Mouse (Mus musculus): ENCODE data around the gene Mrps35. TPM values are rescaled to one million over a fixed set of nuclear protein-coding genes. Genes with fewer than 3 reads are reported as not detected.

Gene Mrps35
- polyA plus RNA-seq, 1 experiment, result 9.4 TPM

- DNase-seq, result no peak
- WGBS, result 66% methylated on average over 5 of the region's 5 CpGs
- Histone ChIP-seq H3K4me3 (ENCODE audit: control insufficient read depth, insufficient read depth, low read length) (no peak overlapping the region), H3K4me1 (replicated peaks; ENCODE audit: control insufficient read depth, insufficient read depth, low read length) (peaks cover 6% of the 10 kb centered on the region), H3K27me3 (ENCODE audit: control insufficient read depth, insufficient read depth, low read length) (no peaks in the 10 kb centered on the region), H3K27ac (ENCODE audit: control insufficient read depth, insufficient read depth, low read length) (no peak overlapping the region), H3K36me3 (ENCODE audit: control insufficient read depth, insufficient read depth, low read length) (no peaks in the 10 kb centered on the region)
- no peak for TF ChIP-seq POLR2A (IDR thresholded peaks at IDR 0.05; ENCODE audit: control insufficient read depth, extremely low read depth, insufficient read depth, low read length, poor library complexity)
- TF ChIP-seq CTCF (IDR thresholded peaks at IDR 0.05; ENCODE audit: borderline replicate concordance, control insufficient read depth, extremely low read depth, insufficient read depth, low read length, poor library complexity), result no peak
Measured at GRCm38 (mm10) chr6:147075808-147076387, 33.3 kb downstream of the Mrps35 start.

GRCm38 (mm10) chr6:147076878-147077277 lies 34.3 kb downstream of the Mrps35 start:
- Histone ChIP-seq H3K27me3 (ENCODE audit: control insufficient read depth, insufficient read depth, low read length) (no peaks in the 10 kb centered on the region), H3K36me3 (ENCODE audit: control insufficient read depth, insufficient read depth, low read length) (no peaks in the 10 kb centered on the region), H3K4me1 (replicated peaks; ENCODE audit: control insufficient read depth, insufficient read depth, low read length) (peaks cover 6% of the 10 kb centered on the region), H3K27ac (ENCODE audit: control insufficient read depth, insufficient read depth, low read length) (no peak overlapping the region), H3K4me3 (ENCODE audit: control insufficient read depth, insufficient read depth, low read length) (no peak overlapping the region)
- TF ChIP-seq POLR2A (IDR thresholded peaks at IDR 0.05; ENCODE audit: control insufficient read depth, extremely low read depth, insufficient read depth, low read length, poor library complexity) (no peak), CTCF (IDR thresholded peaks at IDR 0.05; ENCODE audit: borderline replicate concordance, control insufficient read depth, extremely low read depth, insufficient read depth, low read length, poor library complexity) (no peak)
- WGBS, result 99% methylated on average over 8 of the region's 8 CpGs
- no peak for DNase-seq

GRCm38 (mm10) chr6:147079919-147080318 lies 37.4 kb downstream of the Mrps35 start:
- Histone ChIP-seq H3K27ac (ENCODE audit: control insufficient read depth, insufficient read depth, low read length) (no peak overlapping the region), H3K27me3 (ENCODE audit: control insufficient read depth, insufficient read depth, low read length) (no peaks in the 10 kb centered on the region), H3K36me3 (ENCODE audit: control insufficient read depth, insufficient read depth, low read length) (no peaks in the 10 kb centered on the region), H3K4me1 (replicated peaks; ENCODE audit: control insufficient read depth, insufficient read depth, low read length) (peaks cover 6% of the 10 kb centered on the region), H3K4me3 (ENCODE audit: control insufficient read depth, insufficient read depth, low read length) (no peak overlapping the region)
- DNase-seq, result no peak
- 96% methylated on average over 10 of the region's 10 CpGs for WGBS
- TF ChIP-seq POLR2A (IDR thresholded peaks at IDR 0.05; ENCODE audit: control insufficient read depth, extremely low read depth, insufficient read depth, low read length, poor library complexity) (no peak), CTCF (IDR thresholded peaks at IDR 0.05; ENCODE audit: borderline replicate concordance, control insufficient read depth, extremely low read depth, insufficient read depth, low read length, poor library complexity) (no peak)

- WGBS, result 87% methylated on average over 7 of the region's 7 CpGs
- DNase-seq, result no peak
- Histone ChIP-seq H3K27me3 (ENCODE audit: control insufficient read depth, insufficient read depth, low read length) (no peaks in the 10 kb centered on the region), H3K4me3 (ENCODE audit: control insufficient read depth, insufficient read depth, low read length) (no peak overlapping the region), H3K27ac (ENCODE audit: control insufficient read depth, insufficient read depth, low read length) (no peak overlapping the region), H3K36me3 (ENCODE audit: control insufficient read depth, insufficient read depth, low read length) (no peaks in the 10 kb centered on the region), H3K4me1 (replicated peaks; ENCODE audit: control insufficient read depth, insufficient read depth, low read length) (peaks cover 7% of the 10 kb centered on the region)
- TF ChIP-seq POLR2A (IDR thresholded peaks at IDR 0.05; ENCODE audit: control insufficient read depth, extremely low read depth, insufficient read depth, low read length, poor library complexity) (no peak), CTCF (IDR thresholded peaks at IDR 0.05; ENCODE audit: borderline replicate concordance, control insufficient read depth, extremely low read depth, insufficient read depth, low read length, poor library complexity) (no peak)
Measured at GRCm38 (mm10) chr6:147085398-147086040, 43.0 kb downstream of the Mrps35 start.

GRCm38 (mm10) chr6:147086594-147087225 lies 44.1 kb downstream of the Mrps35 start, which contains the start of gene Mansc4:
Gene Mansc4, minus strand, starts transcription at chr6:147087032.
- H3K27me3 ChIP-seq (ENCODE audit: control insufficient read depth, insufficient read depth, low read length), result no peaks in the 10 kb centered on the region
- peaks cover 7% of the 10 kb centered on the region for H3K4me1 ChIP-seq (replicated peaks; ENCODE audit: control insufficient read depth, insufficient read depth, low read length)
- H3K4me3 ChIP-seq (ENCODE audit: control insufficient read depth, insufficient read depth, low read length), result peak within 1 kb of the TSS; percentile 32
- no peak for TF ChIP-seq CTCF (IDR thresholded peaks at IDR 0.05; ENCODE audit: borderline replicate concordance, control insufficient read depth, extremely low read depth, insufficient read depth, low read length, poor library complexity)
- no peak for TF ChIP-seq POLR2A (IDR thresholded peaks at IDR 0.05; ENCODE audit: control insufficient read depth, extremely low read depth, insufficient read depth, low read length, poor library complexity)
- no peak within 1 kb of the TSS for H3K27ac ChIP-seq (ENCODE audit: control insufficient read depth, insufficient read depth, low read length)
- no peaks in the 10 kb centered on the region for H3K36me3 ChIP-seq (ENCODE audit: control insufficient read depth, insufficient read depth, low read length)
- 24% methylated on average over 20 of the region's 20 CpGs for WGBS
- DNase-seq, result peak; percentile 31

- 83% methylated on average over 7 of the region's 7 CpGs for WGBS
- H3K27ac ChIP-seq (ENCODE audit: control insufficient read depth, insufficient read depth, low read length), result no peak overlapping the region
Measured at GRCm38 (mm10) chr6:147087736-147088135, 45.2 kb downstream of the Mrps35 start.

More at GRCm38 (mm10) chr6:147087736-147088135, 45.2 kb downstream of the Mrps35 start:
- H3K4me1 ChIP-seq (replicated peaks; ENCODE audit: control insufficient read depth, insufficient read depth, low read length), result peaks cover 12% of the 10 kb centered on the region
- DNase-seq, result no peak
- H3K4me3 ChIP-seq (ENCODE audit: control insufficient read depth, insufficient read depth, low read length), result no peak overlapping the region
- H3K36me3 ChIP-seq (ENCODE audit: control insufficient read depth, insufficient read depth, low read length), result no peaks in the 10 kb centered on the region
- no peaks in the 10 kb centered on the region for H3K27me3 ChIP-seq (ENCODE audit: control insufficient read depth, insufficient read depth, low read length)
- TF ChIP-seq CTCF (IDR thresholded peaks at IDR 0.05; ENCODE audit: borderline replicate concordance, control insufficient read depth, extremely low read depth, insufficient read depth, low read length, poor library complexity) (no peak), POLR2A (IDR thresholded peaks at IDR 0.05; ENCODE audit: control insufficient read depth, extremely low read depth, insufficient read depth, low read length, poor library complexity) (no peak)
